Mouse (Mus musculus): ENCODE results near the gene Snrpa. TPM values are rescaled to one million over a fixed set of nuclear protein-coding genes. Genes with fewer than 3 reads are reported as not detected.

The Snrpa gene
- polyA plus RNA-seq, 1 experiment from 2014 or later, result 251 TPM

- no peaks in the 10 kb centered on the region for H3K27me3 ChIP-seq (ENCODE audit: control insufficient read depth, insufficient read depth, low read depth, low read length)
- no peak overlapping the region for H3K9ac ChIP-seq (ENCODE audit: low read length)
- H3K27ac ChIP-seq (ENCODE audit: low read length), result no peak overlapping the region
- H3K4me1 ChIP-seq (replicated peaks; ENCODE audit: control insufficient read depth, insufficient read depth, low read length), result peaks cover 8% of the 10 kb centered on the region
- H3K36me3 ChIP-seq (ENCODE audit: control insufficient read depth, insufficient read depth, low read length), result peaks cover 81% of the 10 kb centered on the region
- H3K9me3 ChIP-seq (ENCODE audit: control insufficient read depth, low read length), result no peaks in the 10 kb centered on the region
- H3K4me3 ChIP-seq (ENCODE audit: low read length), result no peak overlapping the region
- 93% methylated on average over 10 of the region's 10 CpGs for WGBS
- H3K4me2 ChIP-seq (ENCODE audit: low read depth, low read length), result no peak overlapping the region
- ATAC-seq (ENCODE audit: low read depth), result no peak
These were observed 6.7 kb downstream of the Snrpa start for GRCm38 (mm10) chr7:27189271-27189931.

- Histone ChIP-seq H3K4me3 (ENCODE audit: low read length) (no peak overlapping the region), H3K4me2 (ENCODE audit: low read depth, low read length) (no peak overlapping the region), H3K9me3 (ENCODE audit: control insufficient read depth, low read length) (no peaks in the 10 kb centered on the region), H3K27me3 (ENCODE audit: control insufficient read depth, insufficient read depth, low read depth, low read length) (no peaks in the 10 kb centered on the region), H3K4me1 (replicated peaks; ENCODE audit: control insufficient read depth, insufficient read depth, low read length) (no peaks in the 10 kb centered on the region), H3K36me3 (ENCODE audit: control insufficient read depth, insufficient read depth, low read length) (peaks cover 55% of the 10 kb centered on the region), H3K9ac (ENCODE audit: low read length) (no peak overlapping the region), H3K27ac (ENCODE audit: low read length) (no peak overlapping the region)
- WGBS, result 88% methylated on average over 5 of the region's 5 CpGs
- ATAC-seq (ENCODE audit: low read depth), result no peak
These were observed 10.1 kb downstream of the Snrpa start for GRCm38 (mm10) chr7:27185986-27186385.

GRCm38 (mm10) chr7:27184964-27185363 is 11.1 kb downstream of the Snrpa start:
- peaks cover 45% of the 10 kb centered on the region for H3K36me3 ChIP-seq (ENCODE audit: control insufficient read depth, insufficient read depth, low read length)
- H3K4me3 ChIP-seq (ENCODE audit: low read length), result no peak overlapping the region
- H3K4me1 ChIP-seq (replicated peaks; ENCODE audit: control insufficient read depth, insufficient read depth, low read length), result peaks cover 4% of the 10 kb centered on the region; the same call in 1 of the 2 replicates
- no peak overlapping the region for H3K27ac ChIP-seq (ENCODE audit: low read length)
- H3K9me3 ChIP-seq (ENCODE audit: control insufficient read depth, low read length), result no peaks in the 10 kb centered on the region
- H3K27me3 ChIP-seq (ENCODE audit: control insufficient read depth, insufficient read depth, low read depth, low read length), result no peaks in the 10 kb centered on the region
- H3K4me2 ChIP-seq (ENCODE audit: low read depth, low read length), result no peak overlapping the region
- H3K9ac ChIP-seq (ENCODE audit: low read length), result no peak overlapping the region
- WGBS, result 41% methylated on average over 3 of the region's 3 CpGs
- no peak for ATAC-seq (ENCODE audit: low read depth)

GRCm38 (mm10) chr7:27182498-27182897 is 13.6 kb downstream of the Snrpa start:
- ATAC-seq (ENCODE audit: low read depth), result no peak
- WGBS, result 54% methylated on average over 1 of the region's 1 CpGs
- H3K27ac ChIP-seq (ENCODE audit: low read length), result peak overlapping the region; percentile 91

GRCm38 (mm10) chr7:27180837-27181695 is 15.0 kb downstream of the Snrpa start, which contains the start of the genes Gm21983 and Mia:
Gm21983 (minus strand) TSS chr7:27181086.
Mia (minus strand) TSS chr7:27181157.
- Histone ChIP-seq H3K9ac (ENCODE audit: low read length) (peak within 1 kb of the TSS; percentile 24), H3K4me1 (replicated peaks; ENCODE audit: control insufficient read depth, insufficient read depth, low read length) (peaks cover 17% of the 10 kb centered on the region), H3K36me3 (ENCODE audit: control insufficient read depth, insufficient read depth, low read length) (peaks cover 14% of the 10 kb centered on the region), H3K4me3 (ENCODE audit: low read length) (peak within 1 kb of the TSS; percentile 75), H3K27ac (ENCODE audit: low read length) (peak within 1 kb of the TSS; percentile 91), H3K27me3 (ENCODE audit: control insufficient read depth, insufficient read depth, low read depth, low read length) (no peaks in the 10 kb centered on the region), H3K9me3 (ENCODE audit: control insufficient read depth, low read length) (no peaks in the 10 kb centered on the region), H3K4me2 (ENCODE audit: low read depth, low read length) (peak within 1 kb of the TSS; percentile 56)
- ATAC-seq (ENCODE audit: low read depth), result peak; percentile 25
- 41% methylated on average over 14 of the region's 14 CpGs for WGBS

More at GRCm38 (mm10) chr7:27182498-27182897, 13.6 kb downstream of the Snrpa start:
- Histone ChIP-seq H3K9ac (ENCODE audit: low read length) (no peak overlapping the region), H3K4me2 (ENCODE audit: low read depth, low read length) (no peak overlapping the region), H3K4me3 (ENCODE audit: low read length) (no peak overlapping the region), H3K27me3 (ENCODE audit: control insufficient read depth, insufficient read depth, low read depth, low read length) (no peaks in the 10 kb centered on the region), H3K36me3 (ENCODE audit: control insufficient read depth, insufficient read depth, low read length) (peaks cover 23% of the 10 kb centered on the region), H3K4me1 (replicated peaks; ENCODE audit: control insufficient read depth, insufficient read depth, low read length) (peaks cover 17% of the 10 kb centered on the region), H3K9me3 (ENCODE audit: control insufficient read depth, low read length) (no peaks in the 10 kb centered on the region)

- ATAC-seq (ENCODE audit: low read depth), result no peak
- peaks cover 17% of the 10 kb centered on the region for H3K4me1 ChIP-seq (replicated peaks; ENCODE audit: control insufficient read depth, insufficient read depth, low read length)
- peak overlapping the region; percentile 56 for H3K4me2 ChIP-seq (ENCODE audit: low read depth, low read length)
- peak overlapping the region; percentile 75 for H3K4me3 ChIP-seq (ENCODE audit: low read length)
- H3K36me3 ChIP-seq (ENCODE audit: control insufficient read depth, insufficient read depth, low read length), result peaks cover 5% of the 10 kb centered on the region
- H3K9ac ChIP-seq (ENCODE audit: low read length), result peak overlapping the region; percentile 24
- 19% methylated on average over 5 of the region's 5 CpGs for WGBS
- no peaks in the 10 kb centered on the region for H3K9me3 ChIP-seq (ENCODE audit: control insufficient read depth, low read length)
- H3K27ac ChIP-seq (ENCODE audit: low read length), result peak overlapping the region; percentile 91
- H3K27me3 ChIP-seq (ENCODE audit: control insufficient read depth, insufficient read depth, low read depth, low read length), result no peaks in the 10 kb centered on the region
These were observed 16.0 kb downstream of the Snrpa start for GRCm38 (mm10) chr7:27180036-27180435.

- Histone ChIP-seq H3K27ac (ENCODE audit: low read length) (peak overlapping the region; percentile 91), H3K4me1 (replicated peaks; ENCODE audit: control insufficient read depth, insufficient read depth, low read length) (peaks cover 17% of the 10 kb centered on the region), H3K4me2 (ENCODE audit: low read depth, low read length) (peak overlapping the region; percentile 56), H3K36me3 (ENCODE audit: control insufficient read depth, insufficient read depth, low read length) (peaks cover 4% of the 10 kb centered on the region; the same call in 1 of the 2 replicates), H3K9me3 (ENCODE audit: control insufficient read depth, low read length) (no peaks in the 10 kb centered on the region), H3K4me3 (ENCODE audit: low read length) (peak overlapping the region; percentile 75), H3K9ac (ENCODE audit: low read length) (peak overlapping the region; percentile 55), H3K27me3 (ENCODE audit: control insufficient read depth, insufficient read depth, low read depth, low read length) (no peaks in the 10 kb centered on the region)
- no peak for ATAC-seq (ENCODE audit: low read depth)
- WGBS, result 37% methylated on average over 16 of the region's 16 CpGs
These were observed 16.7 kb downstream of the Snrpa start for GRCm38 (mm10) chr7:27179217-27179918.

- peak; percentile 97 for ATAC-seq (ENCODE audit: low read depth)
- H3K4me2 ChIP-seq (ENCODE audit: low read depth, low read length), result peak within 1 kb of the TSS; percentile 70
These were observed 17.5 kb downstream of the Snrpa start, which contains the start of gene Rab4b for GRCm38 (mm10) chr7:27178324-27179216. Rab4b (minus strand) TSS chr7:27178896.

More at GRCm38 (mm10) chr7:27178324-27179216, 17.5 kb downstream of the Snrpa start, which contains the start of gene Rab4b:
- Histone ChIP-seq H3K4me1 (replicated peaks; ENCODE audit: control insufficient read depth, insufficient read depth, low read length) (peaks cover 17% of the 10 kb centered on the region), H3K4me3 (ENCODE audit: low read length) (peak within 1 kb of the TSS; percentile 75), H3K27ac (ENCODE audit: low read length) (peak within 1 kb of the TSS; percentile 98), H3K9ac (ENCODE audit: low read length) (peak within 1 kb of the TSS; percentile 64), H3K36me3 (ENCODE audit: control insufficient read depth, insufficient read depth, low read length) (peaks cover 8% of the 10 kb centered on the region; the same call in 1 of the 2 replicates), H3K9me3 (ENCODE audit: control insufficient read depth, low read length) (no peaks in the 10 kb centered on the region), H3K27me3 (ENCODE audit: control insufficient read depth, insufficient read depth, low read depth, low read length) (no peaks in the 10 kb centered on the region)
- under 1% methylated on average over 52 of the region's 53 CpGs for WGBS
